Comparison of ENCODE assay signal across 9 mouse cellular contexts in the genomic region with DNA sequence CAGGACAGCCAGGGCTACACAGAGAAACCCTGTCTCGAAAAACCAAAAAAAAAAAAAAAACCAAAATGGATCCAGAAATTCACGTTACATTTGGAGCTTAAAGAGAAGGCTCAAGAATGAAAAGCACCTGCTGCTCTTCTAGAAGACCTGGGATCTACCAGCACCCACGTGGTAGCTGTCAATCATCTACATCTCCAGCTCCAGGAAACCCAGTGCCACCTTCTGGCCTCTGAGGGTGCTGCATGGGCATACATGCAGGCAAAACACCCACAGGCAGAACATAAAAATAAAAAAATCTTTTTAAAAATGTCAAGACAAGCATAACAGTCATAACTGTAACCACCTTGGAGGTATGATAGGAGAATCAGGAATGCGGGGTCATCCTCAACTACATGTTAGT. TPM values are rescaled to one million over a fixed set of nuclear protein-coding genes. Genes with fewer than 3 reads are reported as not detected.
A peak's percentile ranks its signal among the peaks of the same experiment; 100 is the strongest.
DNase-seq lines count a peak whose midpoint lies in the region; ATAC-seq and TF ChIP-seq lines count a peak whose summit lies in the region.
"Had no signal": no experiment of that assay in that cellular context is flagged by ENCODE, and none has a peak within 500 bp of the region (broad histone marks: within the 10 kb centered on the region; RNA-seq: fewer than 3 reads in every experiment).

No protein-coding gene starts in this region.

- H3K27ac ChIP-seq in gastrocnemius, adult 2 months = no peak overlapping the region
- no peak overlapping the region for H3K27ac ChIP-seq in liver, embryonic 14.5 days
- H3K27ac ChIP-seq in spleen, adult 2 months (ENCODE audit: insufficient read depth, low read length) = no peak overlapping the region
- H3K27ac ChIP-seq in hindbrain, embryonic 16.5 days (ENCODE audit: low read depth, low read length) = no peak overlapping the region
- H3K27ac ChIP-seq: heart, embryonic 15.5 days had no signal

- H3K27me3 ChIP-seq in liver, embryonic 14.5 days (ENCODE audit: control insufficient read depth, insufficient read depth, low read length) = no peaks in the 10 kb centered on the region
- H3K27me3 ChIP-seq in spleen, adult 2 months (ENCODE audit: control insufficient read depth, insufficient read depth, low read length) = no peaks in the 10 kb centered on the region
- H3K27me3 ChIP-seq in hindbrain, embryonic 16.5 days (replicated peaks; ENCODE audit: control insufficient read depth, insufficient read depth, low read length) = no peaks in the 10 kb centered on the region
- H3K27me3 ChIP-seq: heart, embryonic 15.5 days had no signal

- TF ChIP-seq POLR2A in spleen, adult 2 months (IDR thresholded peaks at IDR 0.05; ENCODE audit: low read depth, low read length) = no peak

- H3K36me3 ChIP-seq in liver, embryonic 14.5 days (replicated peaks; ENCODE audit: control insufficient read depth, insufficient read depth, low read depth) = no peaks in the 10 kb centered on the region
- H3K36me3 ChIP-seq in spleen, adult 2 months (ENCODE audit: control insufficient read depth, insufficient read depth, low read length) = no peaks in the 10 kb centered on the region
- no peaks in the 10 kb centered on the region for H3K36me3 ChIP-seq in hindbrain, embryonic 16.5 days (ENCODE audit: control insufficient read depth, insufficient read depth, low read length)
- H3K36me3 ChIP-seq: heart, embryonic 15.5 days had no signal

- WGBS in liver, embryonic 14.5 days (ENCODE audit: insufficient replicate concordance) = 43% methylated on average over 4 of the region's 4 CpGs
- WGBS in spleen, adult 2 months = 51% methylated on average over 4 of the region's 4 CpGs
- WGBS in hindbrain, embryonic 16.5 days = 62% methylated on average over 4 of the region's 4 CpGs

- peaks cover 0 to 32% of the 10 kb centered on the region in 2 experiments; a peak in 3 of 4 replicates for H3K4me1 ChIP-seq in liver, embryonic 14.5 days (replicated peaks; ENCODE audit: control insufficient read depth in 2 of 2, insufficient read depth in 2 of 2, low read length in 1 of 2)
- H3K4me1 ChIP-seq in spleen, adult 2 months (ENCODE audit: control insufficient read depth, insufficient read depth, insufficient read length) = peaks cover 14% of the 10 kb centered on the region; the same call in 1 of the 2 replicates
- H3K4me1 ChIP-seq in hindbrain, embryonic 16.5 days (ENCODE audit: control insufficient read depth, insufficient read depth, low read depth, low read length) = peaks cover 3% of the 10 kb centered on the region

- H3K4me2 ChIP-seq in liver, embryonic 14.5 days (ENCODE audit: low read depth) = no peak overlapping the region
- no peak overlapping the region for H3K4me2 ChIP-seq in hindbrain, embryonic 16.5 days (ENCODE audit: low read length)
- H3K4me2 ChIP-seq: heart, embryonic 15.5 days had no signal

- H3K9ac ChIP-seq in liver, embryonic 14.5 days (replicated peaks) = no peak overlapping the region
- no peak overlapping the region for H3K9ac ChIP-seq in hindbrain, embryonic 16.5 days (ENCODE audit: low read depth, low read length)
- H3K9ac ChIP-seq: heart, embryonic 15.5 days had no signal

- no peak for ATAC-seq in liver, embryonic 14.5 days (ENCODE audit: insufficient read depth)
- no peak for ATAC-seq in hindbrain, embryonic 16.5 days

- no peaks in the 10 kb centered on the region for H3K9me3 ChIP-seq in liver, embryonic 14.5 days (ENCODE audit: control insufficient read depth, low read length)
- H3K9me3 ChIP-seq in hindbrain, embryonic 16.5 days (ENCODE audit: control insufficient read depth, low read length) = no peaks in the 10 kb centered on the region
- H3K9me3 ChIP-seq: heart, embryonic 15.5 days had no signal

- DNase-seq in gastrocnemius, adult 2 months = peak; percentile 46
- no peak for DNase-seq in gastrocnemius, adult 18-20 months (ENCODE audit: low spot score)
- peak; percentile 48 to 49 for DNase-seq in right cerebral cortex, adult 2 months (ENCODE audit: low spot score in 2 of 2)
- no peak for DNase-seq in right cerebral cortex, adult 18-20 months
- DNase-seq in brain, adult 2 months (ENCODE audit: low read depth, low spot score) = peak; percentile 75
- DNase-seq in liver, embryonic 14.5 days (ENCODE audit: low read depth in 3 of 3, low spot score in 3 of 3) = peak in 2 of 3 experiments; percentile 40 to 52
- peak; percentile 61 to 62 for DNase-seq in spleen, adult 2 months (ENCODE audit: low read depth in 1 of 2, low spot score in 2 of 2)

- no peak overlapping the region for H3K4me3 ChIP-seq in gastrocnemius, adult 2 months
- H3K4me3 ChIP-seq in liver, embryonic 14.5 days (ENCODE audit: insufficient read depth in 1 of 2, low read depth in 2 of 2, low read length in 2 of 2) = no peak overlapping the region
- no peak overlapping the region for H3K4me3 ChIP-seq in spleen, adult 2 months (ENCODE audit: extremely low read depth, insufficient read depth, insufficient read length)
- no peak overlapping the region for H3K4me3 ChIP-seq in hindbrain, embryonic 16.5 days (ENCODE audit: low read length)
- H3K4me3 ChIP-seq: heart, embryonic 15.5 days had no signal

- TF ChIP-seq EP300 in liver, embryonic 14.5 days (IDR thresholded peaks at IDR 0.05; ENCODE audit: low read depth) = no peak

- intact Hi-C loops in gastrocnemius, adult 2 months (cut with DNase I) = loop anchor here (2.0 to 10.0 kb wide), 2 partner anchors 63 to 143 kb away; no protein-coding TSS in a partner anchor

- peak; percentile 54 for TF ChIP-seq CTCF in gastrocnemius, adult 2 months (IDR thresholded peaks at IDR 0.05)
- peak; percentile 71 for TF ChIP-seq CTCF in liver, embryonic 14.5 days (IDR thresholded peaks at IDR 0.05; ENCODE audit: low read depth)
- no peak for TF ChIP-seq CTCF in spleen, adult 2 months (IDR thresholded peaks at IDR 0.05; ENCODE audit: extremely low read depth, insufficient read depth, insufficient read length, insufficient replicate concordance)

RNA-seq across cellular contexts. Expression of a gene that starts 4.5 kb away (rescaled TPM):
- total RNA-seq in gastrocnemius, adult 2 months (2021) = 1 to 10 TPM; 3.4 to 5.3 TPM
- total RNA-seq in gastrocnemius, adult 18-20 months (2021) = 1 to 10 TPM; 4.2 to 4.9 TPM
- polyA plus RNA-seq in liver, embryonic 14.5 days (2012; rRNA removed) = 3.4 and 5.3 TPM in 2 replicates
- 10.0 and 11.5 TPM in 2 replicates for polyA plus RNA-seq in liver, embryonic 14.5 days (2014; fragmentation: Nextera tagmentation; extraction: Ambion mirVana)
- 57.9 and 67.7 TPM in 2 replicates for polyA plus RNA-seq in spleen, adult 2 months (2012; rRNA removed)
- polyA plus RNA-seq in hindbrain, embryonic 16.5 days (2015; fragmentation: Nextera tagmentation; extraction: Ambion mirVana) = 37.6 and 43.2 TPM in 2 replicates

RNA-seq across cellular contexts. Expression of a gene that starts 47.3 kb away (rescaled TPM):
- total RNA-seq in gastrocnemius, adult 2 months (2021) = 100 to 1,000 TPM; 118 to 147 TPM
- 100 to 1,000 TPM; 103 to 119 TPM for total RNA-seq in gastrocnemius, adult 18-20 months (2021)
- 225 and 257 TPM in 2 replicates for polyA plus RNA-seq in liver, embryonic 14.5 days (2012; rRNA removed)
- polyA plus RNA-seq in liver, embryonic 14.5 days (2014; fragmentation: Nextera tagmentation; extraction: Ambion mirVana) = 165 TPM in 2 replicates
- 400 and 443 TPM in 2 replicates for polyA plus RNA-seq in spleen, adult 2 months (2012; rRNA removed)
- 38.6 and 41.2 TPM in 2 replicates for polyA plus RNA-seq in hindbrain, embryonic 16.5 days (2015; fragmentation: Nextera tagmentation; extraction: Ambion mirVana)

Comparison
In these comparisons a context has a peak if more than half of its experiments do, and no peak if none do; other contexts are left out.
1. DNase-seq: peak in gastrocnemius, adult 2 months (single experiment), right cerebral cortex, adult 2 months (2 of 2), brain, adult 2 months (single experiment), liver, embryonic 14.5 days (2 of 3) and spleen, adult 2 months (2 of 2); none in gastrocnemius, adult 18-20 months (single experiment) and right cerebral cortex, adult 18-20 months (single experiment).